Mouse (Mus musculus) T-cell, adult 2 months (primary cell): ENCODE measurements around the gene Actr3.
"Not testable (repeated sequence)": the region's sequence is repeated elsewhere in the genome, so short reads cannot be mapped to it uniquely, and the experiment has no call there.

Source experiments
- DNase-seq: peaks from one replicate; pipeline ENCODE4 v3.0.0; 2022; ENCODE audit warnings: low spot score

The Actr3 gene

GRCm38 (mm10) chr1:125437927-125438326 is 2.4 kb upstream of the Actr3 start:
- peak; percentile 18 for DNase-seq

- no peak for DNase-seq
These were observed 1.6 kb upstream of the Actr3 start for GRCm38 (mm10) chr1:125437161-125437560.

DNA sequence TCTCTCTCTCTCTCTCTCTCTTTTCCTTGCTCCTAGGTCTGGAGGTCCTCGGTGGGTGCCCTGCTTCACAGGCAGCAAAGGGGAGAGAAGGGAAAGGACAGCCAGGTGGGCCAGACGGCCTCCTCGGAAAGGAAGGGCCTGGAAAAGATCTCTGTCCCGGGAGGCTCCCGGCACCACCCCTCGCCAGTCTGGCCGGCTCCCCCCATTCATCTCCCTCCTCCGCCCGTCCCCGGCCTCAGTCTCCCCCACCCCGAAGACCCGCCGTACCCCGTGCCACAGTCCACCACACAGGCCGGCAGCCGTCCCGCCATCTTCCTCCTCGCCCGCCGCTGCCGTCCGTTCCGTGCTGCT is 534 bp downstream of the Actr3 start:
- DNase-seq = no peak

DNA sequence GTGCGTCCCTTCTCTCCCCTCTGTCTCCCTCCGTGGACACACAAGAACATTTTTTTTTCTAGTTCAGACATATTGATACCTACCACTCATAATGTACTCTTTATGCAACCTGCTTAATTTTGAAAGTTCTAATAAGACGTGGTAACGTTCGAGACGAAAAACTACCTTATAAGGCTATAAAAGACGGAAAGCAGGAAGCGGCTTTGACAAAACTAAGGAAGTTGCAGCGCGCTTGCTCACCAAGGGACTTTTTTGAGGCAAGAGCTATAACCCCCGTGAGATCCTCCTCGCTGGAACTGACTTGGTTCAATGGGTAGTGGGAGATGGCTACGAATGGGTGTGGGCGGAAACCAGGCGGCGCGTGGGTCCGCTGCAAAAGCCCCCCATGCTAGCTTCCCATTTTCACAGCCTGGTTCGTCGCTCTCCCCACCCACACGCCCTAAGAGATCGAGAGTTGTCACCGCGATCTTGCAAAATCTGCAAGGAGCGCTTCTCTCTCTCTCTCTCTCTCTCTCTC is 984 bp downstream of the Actr3 start:
- DNase-seq = peak; percentile 81

- no peak for DNase-seq
These were observed 4.2 kb downstream of the Actr3 start for GRCm38 (mm10) chr1:125431286-125431685.

- DNase-seq = peak; percentile 61
These were observed 4.8 kb downstream of the Actr3 start for GRCm38 (mm10) chr1:125430737-125431136.

DNA sequence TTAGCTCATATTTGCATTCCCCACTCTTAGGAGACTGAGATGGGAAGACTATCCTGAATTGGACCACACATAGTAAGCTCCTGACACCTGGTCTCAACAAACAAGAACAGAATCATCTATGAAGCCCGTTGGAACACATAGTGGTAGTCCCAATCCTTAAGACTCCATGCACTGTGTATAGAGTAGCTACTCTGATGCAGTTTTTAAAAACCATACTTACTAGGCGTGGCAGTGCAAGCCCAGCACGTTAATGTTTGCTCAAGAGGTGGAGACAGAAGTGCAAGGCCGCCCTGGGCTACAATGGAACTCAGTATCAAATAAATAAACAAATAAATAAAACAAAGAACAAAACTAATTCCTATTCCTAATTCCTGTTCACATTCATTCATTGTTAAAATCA is 5.5 kb downstream of the Actr3 start:
- DNase-seq = no peak

DNA sequence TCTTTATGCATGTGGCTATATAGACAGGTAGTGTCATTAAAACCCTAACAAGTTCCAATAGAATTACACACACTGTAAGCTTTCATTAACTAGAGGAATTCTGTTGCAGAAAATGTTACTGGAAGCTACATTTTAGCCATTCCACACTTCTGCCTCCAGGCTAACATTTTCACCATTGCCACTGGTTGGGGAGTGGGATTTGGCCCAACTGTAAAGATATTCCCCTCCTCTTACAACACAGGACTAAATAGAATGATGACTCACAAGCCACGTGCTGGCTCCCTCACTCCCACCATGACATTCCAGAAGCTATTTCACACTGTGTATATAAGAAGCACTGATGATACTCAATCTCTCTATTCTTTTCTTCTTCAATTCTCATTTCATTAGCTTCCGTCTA is 7.2 kb downstream of the Actr3 start:
- no peak for DNase-seq

GRCm38 (mm10) chr1:125426387-125427045 is 9.0 kb downstream of the Actr3 start:
- DNase-seq = peak; percentile 55

DNA sequence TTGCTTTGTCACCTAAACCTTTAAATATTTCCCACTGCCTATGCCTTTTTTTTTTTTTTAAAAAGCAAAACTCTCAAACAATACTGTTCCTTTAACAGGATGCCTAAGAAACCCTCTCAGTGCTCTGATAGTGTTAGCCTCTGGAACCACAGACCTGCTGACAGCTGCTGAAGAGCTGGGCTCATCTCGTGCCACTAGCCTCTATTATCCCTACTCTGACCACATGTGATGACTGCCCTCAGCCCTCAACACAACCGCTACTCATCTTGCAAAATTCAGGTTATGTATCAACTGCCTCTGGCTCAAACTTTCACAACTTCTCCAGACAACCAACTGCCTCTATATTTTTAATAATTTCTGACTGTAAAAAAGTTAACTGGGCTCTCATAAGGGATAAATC is 15.6 kb downstream of the Actr3 start:
- no peak for DNase-seq

DNA sequence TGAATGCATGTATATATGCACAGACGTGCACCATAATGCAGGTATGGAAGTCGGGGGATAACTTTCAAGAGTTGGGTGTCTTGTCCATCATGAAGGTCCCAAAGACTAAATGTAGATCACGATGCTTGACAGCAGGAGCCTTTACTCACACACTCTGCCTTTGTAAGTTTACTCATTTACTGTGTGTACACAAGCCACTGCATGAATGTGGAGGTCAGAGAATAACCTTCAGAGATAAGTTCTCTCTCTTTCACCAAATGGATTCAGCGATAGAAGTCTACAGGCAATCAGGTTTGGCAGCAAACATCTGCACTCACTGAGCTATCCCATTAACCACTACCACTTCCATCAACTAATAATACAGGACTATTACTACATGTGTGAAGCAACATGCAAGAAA is 16.8 kb downstream of the Actr3 start:
- DNase-seq = no peak

DNA sequence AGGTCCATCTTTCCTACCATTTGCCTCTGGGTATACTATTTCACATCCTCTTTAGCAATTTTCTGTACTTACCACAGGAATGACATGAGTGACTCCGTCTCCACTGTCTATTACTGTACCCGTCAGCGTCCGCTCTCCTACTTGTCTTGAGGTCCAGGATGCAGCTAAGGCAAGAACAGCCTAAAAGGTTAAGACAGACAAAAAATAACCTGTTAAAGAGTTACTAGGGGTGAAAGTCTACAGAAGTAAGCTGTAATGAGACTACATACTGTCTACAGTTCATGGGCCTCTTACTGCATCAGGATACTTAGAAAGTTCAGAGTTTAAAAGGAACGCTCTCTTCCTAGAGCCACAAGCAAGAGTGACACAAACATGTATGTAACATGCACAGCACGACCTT is 28.3 kb downstream of the Actr3 start:
- no peak for DNase-seq

DNA sequence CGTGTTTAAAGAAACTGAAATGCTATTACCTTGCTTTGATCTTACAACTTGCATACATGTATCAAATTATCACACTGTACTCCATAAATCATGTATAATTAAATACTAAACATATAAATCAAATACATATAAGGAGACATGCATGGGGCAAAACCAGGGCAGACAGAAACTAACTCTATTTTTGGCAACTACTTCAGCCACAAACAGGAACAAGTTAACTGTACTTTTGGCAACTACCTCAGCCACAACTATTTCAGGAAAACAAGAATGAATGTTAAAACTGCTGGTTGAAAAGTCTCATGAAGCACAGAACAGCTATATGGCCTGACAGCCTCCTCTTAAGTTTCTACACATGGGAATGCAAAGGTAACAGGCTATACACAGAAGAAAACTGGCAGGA is 40.1 kb downstream of the Actr3 start:
- no peak for DNase-seq

- not testable (repeated sequence) for DNase-seq
These were observed 42.2 kb downstream of the Actr3 start for GRCm38 (mm10) chr1:125393324-125393723.

GRCm38 (mm10) chr1:125390065-125390754 is 45.3 kb downstream of the Actr3 start:
- peak; percentile 40 for DNase-seq

- peak; percentile 23 for DNase-seq
These were observed 45.9 kb downstream of the Actr3 start for GRCm38 (mm10) chr1:125389634-125390033.

GRCm38 (mm10) chr1:125388370-125388769 is 47.2 kb downstream of the Actr3 start:
- DNase-seq = no peak

DNA sequence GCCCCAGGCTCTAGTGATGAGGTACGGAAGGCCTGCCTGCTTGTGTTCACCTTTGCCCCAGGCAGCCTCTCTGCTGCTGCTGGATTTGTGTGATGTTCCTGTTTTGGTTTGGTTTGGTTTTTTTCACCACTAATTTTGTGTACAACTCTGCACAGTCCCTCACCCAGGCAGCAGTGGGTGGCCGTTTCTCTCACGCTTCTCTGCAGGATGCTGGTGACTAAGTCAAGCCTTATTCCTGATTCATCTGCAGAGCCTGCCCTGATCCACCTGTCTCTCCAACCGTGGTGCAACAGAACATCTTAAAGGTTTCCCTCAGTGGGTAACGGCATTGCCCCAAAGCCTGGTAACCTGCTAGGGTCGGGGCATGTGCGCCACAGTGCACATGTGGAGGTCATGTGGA is 49.3 kb downstream of the Actr3 start:
- no peak for DNase-seq

- DNase-seq = peak; percentile 48
These were observed 52.9 kb downstream of the Actr3 start for GRCm38 (mm10) chr1:125382622-125383021.

DNA sequence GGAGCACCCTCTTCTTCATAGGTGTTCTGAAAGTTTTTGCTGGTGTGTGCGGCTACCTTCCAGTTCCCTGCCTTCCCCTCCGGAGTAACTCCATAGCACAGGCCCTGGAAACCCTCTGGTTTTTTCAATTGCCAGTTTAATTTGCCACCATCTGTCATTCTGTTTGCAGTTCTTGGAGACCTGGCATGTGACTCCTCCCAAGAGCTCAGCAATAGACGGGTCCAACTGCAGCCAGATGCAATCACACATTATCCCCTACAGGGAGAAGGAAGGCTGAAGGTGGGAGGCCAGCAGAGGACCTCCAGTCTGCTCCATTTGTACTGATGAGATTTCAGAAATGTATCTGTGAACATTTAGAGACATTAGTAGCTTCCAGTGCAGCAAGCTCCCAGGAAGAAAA is 56.6 kb downstream of the Actr3 start:
- no peak for DNase-seq

DNA sequence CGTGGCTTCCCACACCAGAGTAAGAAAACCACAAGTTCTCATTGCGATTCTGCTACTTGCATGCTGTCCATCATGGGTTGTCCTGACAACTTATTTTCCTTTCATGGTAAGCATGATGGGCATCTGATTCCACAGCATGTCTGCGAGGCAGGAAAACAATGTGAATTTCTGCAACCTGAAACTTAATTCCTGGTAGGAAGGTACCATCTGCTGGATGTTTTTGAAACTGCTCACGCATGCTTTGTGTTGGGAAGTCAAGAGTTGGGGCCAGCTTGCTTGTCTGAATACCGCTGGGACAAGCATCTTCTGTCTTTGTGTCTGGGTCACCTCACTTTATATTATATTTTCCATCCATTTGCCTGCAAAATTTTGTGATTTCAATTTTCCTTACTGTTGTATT is 62.7 kb downstream of the Actr3 start:
- DNase-seq = no peak

- peak; percentile 30 for DNase-seq
These were observed 64.7 kb downstream of the Actr3 start for GRCm38 (mm10) chr1:125370779-125371178.

- no peak for DNase-seq
These were observed 70.0 kb downstream of the Actr3 start for GRCm38 (mm10) chr1:125365576-125365975.
